In the genomic region with DNA sequence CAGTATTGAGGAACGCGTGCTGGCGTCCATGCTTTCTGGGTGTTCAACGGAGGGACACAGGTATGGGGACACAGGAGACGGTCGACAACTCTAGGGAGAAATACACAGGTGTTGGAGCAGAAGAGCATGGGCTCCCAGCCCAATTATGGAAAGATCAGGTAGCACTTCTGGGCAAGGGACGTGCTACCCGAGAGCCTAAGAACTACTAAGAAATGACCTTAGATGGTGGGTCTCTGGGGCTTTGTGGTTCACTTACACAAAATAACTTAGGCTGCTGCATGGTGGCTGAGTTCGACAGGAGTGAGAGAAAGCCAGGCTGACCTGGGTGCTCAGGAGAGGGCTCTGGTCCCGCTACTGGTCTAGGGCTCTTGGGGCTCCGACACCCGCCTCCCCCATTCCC, we compare ENCODE assay signal across 8 mouse cellular contexts. TPM values are rescaled to one million over a fixed set of nuclear protein-coding genes. Genes with fewer than 3 reads are reported as not detected.
DNase-seq lines count a peak whose midpoint lies in the region; ATAC-seq and TF ChIP-seq lines count a peak whose summit lies in the region.

No protein-coding gene starts in this region.

- peak; percentile 27; the same call in 1 of the 2 replicates for ATAC-seq in liver, embryonic 13.5 days (ENCODE audit: low read depth)
- no peak for ATAC-seq in stomach, embryonic 16.5 days (ENCODE audit: insufficient read depth, low FRiP score)
- ATAC-seq in frontal cortex, adult (ENCODE audit: low TSS enrichment), result no peak

- WGBS in cerebellum, adult 2 months, result 34% methylated on average over 12 of the region's 12 CpGs
- WGBS in liver, embryonic 13.5 days (ENCODE audit: insufficient replicate concordance), result 19% methylated on average over 12 of the region's 12 CpGs
- 19% methylated on average over 12 of the region's 12 CpGs for WGBS in stomach, embryonic 16.5 days

- peak overlapping the region; percentile 42 for H3K4me3 ChIP-seq in cerebellum, adult 2 months (replicated peaks; ENCODE audit: insufficient read depth, low read depth, low read length)
- H3K4me3 ChIP-seq in liver, embryonic 13.5 days (replicated peaks), result peak overlapping the region; percentile 80
- peak overlapping the region; percentile 88 for H3K4me3 ChIP-seq in stomach, embryonic 16.5 days (replicated peaks; ENCODE audit: low read length)

- TF ChIP-seq CTCF in cerebellum, adult 2 months (IDR thresholded peaks at IDR 0.05; ENCODE audit: borderline replicate concordance, insufficient read depth, low read depth, low read length), result no peak

- TF ChIP-seq POLR2A in cerebellum, adult 2 months (IDR thresholded peaks at IDR 0.05; ENCODE audit: borderline replicate concordance, insufficient read depth, low read length), result no peak

- H3K36me3 ChIP-seq in liver, embryonic 13.5 days, result no peaks in the 10 kb centered on the region
- H3K36me3 ChIP-seq in stomach, embryonic 16.5 days (ENCODE audit: control insufficient read depth, insufficient read depth, low read length), result no peaks in the 10 kb centered on the region

- H3K9ac ChIP-seq in liver, embryonic 13.5 days, result peak overlapping the region; percentile 83
- peak overlapping the region; percentile 90 for H3K9ac ChIP-seq in stomach, embryonic 16.5 days (ENCODE audit: low read length)

- H3K9me3 ChIP-seq in liver, embryonic 13.5 days (replicated peaks), result no peaks in the 10 kb centered on the region
- no peaks in the 10 kb centered on the region for H3K9me3 ChIP-seq in stomach, embryonic 16.5 days (replicated peaks; ENCODE audit: control insufficient read depth, low read length)

- H3K27ac ChIP-seq in cerebellum, adult 2 months (ENCODE audit: insufficient read depth, low read length), result no peak overlapping the region
- no peak overlapping the region for H3K27ac ChIP-seq in liver, embryonic 13.5 days
- no peak overlapping the region for H3K27ac ChIP-seq in stomach, embryonic 16.5 days (ENCODE audit: low read length)

- H3K4me2 ChIP-seq in liver, embryonic 13.5 days, result peak overlapping the region; percentile 87
- H3K4me2 ChIP-seq in stomach, embryonic 16.5 days (ENCODE audit: low read depth, low read length), result peak overlapping the region; percentile 80

- DNase-seq in cerebellum, adult 2 months, result no peak
- no peak for DNase-seq in cerebellum, postnatal 36 days
- peak; percentile 29 for DNase-seq in thymus, postnatal 14 days
- no peak for DNase-seq in thymus, postnatal 25 days
- DNase-seq in liver, embryonic 13.5 days, result no peak
- no peak for DNase-seq in cerebellum, postnatal 14 days

- H3K4me1 ChIP-seq in cerebellum, adult 2 months (ENCODE audit: control insufficient read depth, insufficient read depth, low read length), result no peaks in the 10 kb centered on the region
- peaks cover 32% of the 10 kb centered on the region for H3K4me1 ChIP-seq in liver, embryonic 13.5 days (replicated peaks)
- peaks cover 7% of the 10 kb centered on the region; the same call in 1 of the 2 replicates for H3K4me1 ChIP-seq in stomach, embryonic 16.5 days (ENCODE audit: control insufficient read depth, insufficient read depth, low read length)

- no peaks in the 10 kb centered on the region; the same call in 1 of the 2 replicates for H3K27me3 ChIP-seq in cerebellum, adult 2 months (ENCODE audit: control insufficient read depth, insufficient read depth, low read length)
- peaks cover 30% of the 10 kb centered on the region for H3K27me3 ChIP-seq in liver, embryonic 13.5 days
- H3K27me3 ChIP-seq in stomach, embryonic 16.5 days (ENCODE audit: control insufficient read depth, insufficient read depth, low read length), result no peaks in the 10 kb centered on the region; the same call in none of the 2 replicates

RNA-seq across cellular contexts. Expression of gene Parp14, which starts 0.6 kb away (rescaled TPM):
- polyA plus RNA-seq in cerebellum, adult 2 months (2012; rRNA removed), result 1.2 TPM in 2 replicates
- polyA plus RNA-seq in liver, embryonic 13.5 days (2015; fragmentation: Nextera tagmentation; extraction: Ambion mirVana), result 0.48 and 0.94 TPM in 2 replicates
- polyA plus RNA-seq in stomach, embryonic 16.5 days (2015; fragmentation: Nextera tagmentation; extraction: Ambion mirVana), result 1.1 and 2.2 TPM in 2 replicates
